Comparison of ENCODE assay signal across 17 mouse cellular contexts in the genomic region with DNA sequence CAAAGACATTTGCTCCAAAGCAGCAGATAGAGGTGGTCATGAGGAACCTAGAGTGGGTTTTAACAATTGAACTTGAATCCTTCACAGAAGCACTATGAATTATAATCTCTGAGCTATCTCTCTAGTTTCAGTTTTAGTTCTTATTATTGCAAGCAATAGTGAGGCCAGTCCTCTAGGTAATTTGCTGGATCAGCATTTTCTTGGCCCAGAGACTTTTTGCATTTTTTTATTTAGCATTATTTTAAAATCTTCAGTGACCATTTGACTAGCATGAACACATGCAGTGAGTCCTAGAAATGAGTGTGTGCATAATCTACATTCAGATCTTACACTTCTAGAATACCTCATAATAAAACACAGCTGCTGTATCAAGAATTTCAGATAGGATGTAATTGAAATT.
"Had no signal": no experiment of that assay in that cellular context is flagged by ENCODE, and none has a peak within 500 bp of the region (broad histone marks: within the 10 kb centered on the region; RNA-seq: fewer than 3 reads in every experiment).

No protein-coding gene starts in this region.

- H3K27me3 ChIP-seq: neural tube, embryonic 12.5 days; neural tube, embryonic 13.5 days; neural tube, embryonic 15.5 days; stomach, embryonic 15.5 days had no signal

- H3K4me2 ChIP-seq: neural tube, embryonic 12.5 days; neural tube, embryonic 13.5 days; neural tube, embryonic 15.5 days; stomach, embryonic 15.5 days had no signal

- H3K27ac ChIP-seq: neural tube, embryonic 12.5 days; neural tube, embryonic 13.5 days; neural tube, embryonic 15.5 days; stomach, embryonic 15.5 days; stomach, postnatal 0 days had no signal

- H3K4me1 ChIP-seq: neural tube, embryonic 12.5 days; neural tube, embryonic 13.5 days; neural tube, embryonic 15.5 days; stomach, embryonic 15.5 days had no signal

- DNase-seq: retina, postnatal 1 day; right cerebral cortex, adult 18-20 months; right cerebral cortex, postnatal 14 days; right cerebral cortex, postnatal 25 days; right cerebral cortex, postnatal 4 days; spleen, adult 18-20 months; thymus, adult 18-20 months; thymus, adult 2 months; thymus, postnatal 14 days; thymus, postnatal 25 days; thymus, postnatal 36 days; thymus, postnatal 4 days had no signal

- H3K4me3 ChIP-seq: neural tube, embryonic 12.5 days; neural tube, embryonic 13.5 days; neural tube, embryonic 15.5 days; stomach, embryonic 15.5 days had no signal

- H3K9me3 ChIP-seq: neural tube, embryonic 12.5 days; neural tube, embryonic 13.5 days; neural tube, embryonic 15.5 days; stomach, embryonic 15.5 days had no signal

- H3K36me3 ChIP-seq: neural tube, embryonic 12.5 days; neural tube, embryonic 13.5 days; neural tube, embryonic 15.5 days; stomach, embryonic 15.5 days had no signal

- H3K9ac ChIP-seq: neural tube, embryonic 12.5 days; neural tube, embryonic 13.5 days; neural tube, embryonic 15.5 days; stomach, embryonic 15.5 days had no signal
